Mouse (Mus musculus) lung, postnatal 0 days (tissue): ENCODE measurements around the gene Abhd11.

Source experiments
- CTCF ChIP-seq: IDR thresholded peaks from 2 replicates; pipeline ENCODE4 v1.5.1; 2016; ENCODE audit warnings: antibody characterized with exemption, mild to moderate bottlenecking
- EP300 ChIP-seq: IDR thresholded peaks from 2 replicates; pipeline ENCODE4 v1.6.1; 2016; ENCODE audit warnings: antibody characterized with exemption, mild to moderate bottlenecking, control low read depth

- no peak for TF ChIP-seq CTCF
- TF ChIP-seq EP300: no peak
Observed at GRCm38 (mm10) chr5:135053356-135053755, 44.4 kb downstream of the Abhd11 start.
